Mouse (Mus musculus) monocyte, adult 59 days (primary cell): ENCODE measurements around the gene Gm10717. TPM values are rescaled to one million over a fixed set of nuclear protein-coding genes. Genes with fewer than 3 reads are reported as not detected.

Experiments
- total RNA-seq, 2 experiments: library from RNA; stranded (reverse); gene quantifications; one replicate each; pipeline ENCODE4 v1.2.4; 2023

Gene Gm10717
- 1 to 10 TPM in 1 of 2 experiments, not detected in 1; 1.0 TPM for total RNA-seq

DNA sequence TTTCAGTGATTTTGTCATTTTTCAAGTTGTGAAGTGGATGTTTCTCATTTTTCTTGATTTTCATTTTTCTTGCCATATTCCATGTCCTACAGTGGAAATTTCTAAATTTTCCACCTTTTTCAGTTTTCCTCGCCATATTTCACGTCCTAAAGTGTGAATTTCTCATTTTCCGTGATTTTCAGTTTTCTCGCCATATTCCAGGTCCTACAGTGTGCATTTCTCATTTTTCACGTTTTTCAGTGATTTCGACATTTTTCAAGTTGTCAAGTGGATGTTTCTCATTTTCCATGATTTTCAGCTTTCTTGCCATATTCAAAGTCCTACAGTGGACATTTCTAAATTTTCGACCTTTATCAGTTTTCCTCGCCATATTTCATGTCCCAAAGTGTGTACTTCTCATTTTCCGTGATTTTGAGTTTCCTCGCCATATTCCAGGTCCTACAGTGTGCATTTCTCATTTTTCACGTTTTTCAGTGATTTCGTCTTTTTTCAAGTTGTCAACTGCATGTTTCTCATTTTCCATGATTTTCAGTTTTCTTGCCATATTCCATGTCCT, at the start of gene Gm10717:
TSS of gene Gm10717 (plus strand) at position 506 of the 556 bp plus-strand sequence.

DNA sequence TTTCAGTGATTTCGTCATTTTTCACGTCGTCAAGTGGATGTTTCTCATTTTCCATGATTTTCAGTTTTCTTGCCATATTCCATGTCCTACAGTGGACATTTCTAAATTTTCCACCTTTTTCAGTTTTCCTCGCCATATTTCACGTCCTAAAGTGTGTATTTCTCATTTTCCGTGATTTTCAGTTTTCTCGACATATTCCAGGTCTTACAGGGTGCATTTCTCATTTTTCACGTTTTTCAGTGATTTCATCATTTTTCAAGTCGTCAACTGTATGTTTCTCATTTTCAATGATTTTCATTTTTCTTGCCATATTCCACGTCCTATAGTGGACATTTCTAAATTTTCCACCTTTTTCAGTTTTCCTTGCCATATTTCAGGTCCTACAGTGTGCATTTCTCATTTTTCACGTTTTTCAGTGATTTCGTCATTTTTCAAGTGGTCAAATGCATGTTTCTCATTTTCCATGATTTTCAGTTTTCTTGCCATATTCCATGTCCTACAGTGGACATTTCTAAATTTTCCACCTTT, 24.7 kb upstream of the Gm10717 start, which contains the start of gene Gm10722:
TSS of gene Gm10722 (plus strand) at position 478 of the 528 bp plus-strand sequence.

GRCm38 (mm10) chr9:3002794-3003396, 22.3 kb upstream of the Gm10717 start, which contains the start of gene Gm11168:
Gm11168 (plus strand) TSS chr9:3003346.

GRCm38 (mm10) chr9:3012733-3013279, 12.4 kb upstream of the Gm10717 start, which contains the start of gene Gm10721:
Gm10721 (plus strand) TSS chr9:3013140.

GRCm38 (mm10) chr9:3015354-3015753, 9.9 kb upstream of the Gm10717 start, which contains the start of gene Gm10720:
Gm10720 (plus strand) TSS chr9:3015654.

GRCm38 (mm10) chr9:3017108-3017507, 8.1 kb upstream of the Gm10717 start, which contains the start of gene Gm10719:
Gm10719 (plus strand) TSS chr9:3017408.

GRCm38 (mm10) chr9:3023312-3023984, 1.8 kb upstream of the Gm10717 start, which contains the start of gene Gm10718:
Gm10718 (plus strand) TSS chr9:3023547.

DNA sequence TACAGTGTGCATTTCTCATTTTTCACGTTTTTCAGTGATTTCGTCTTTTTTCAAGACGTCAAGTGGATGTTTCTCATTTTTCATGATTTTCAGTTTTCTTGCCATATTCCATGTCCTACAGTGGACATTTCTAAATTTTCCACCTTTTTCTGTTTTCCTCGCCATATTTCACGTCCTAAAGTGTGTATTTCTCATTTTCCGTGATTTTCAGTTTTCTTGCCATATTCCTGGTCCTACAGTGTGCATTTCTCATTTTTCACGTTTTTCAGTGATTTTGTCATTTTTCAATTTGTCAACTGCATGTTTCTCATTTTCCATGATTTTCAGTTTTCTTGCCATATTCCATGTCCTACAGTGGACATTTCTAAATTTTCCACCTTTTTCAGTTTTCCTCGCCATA, 9.1 kb downstream of the Gm10717 start, which contains the start of gene Gm17535:
TSS of gene Gm17535 (plus strand) at position 301 of the 400 bp plus-strand sequence.

GRCm38 (mm10) chr9:3036577-3036976, 11.4 kb downstream of the Gm10717 start, which contains the start of gene Gm10715:
Gm10715 (plus strand) TSS chr9:3036877.

Other genes with a start within 250 kb of the Gm10717 start
- gene Gm10722, start 24.5 kb upstream of the Gm10717 start, total RNA-seq, result not detected
- 1 to 10 TPM; 1.1 to 2.0 TPM for gene Gm11168, start 22.1 kb upstream of the Gm10717 start, total RNA-seq
- 1 to 10 TPM; 1.1 to 1.7 TPM for gene Gm10721, start 12.3 kb upstream of the Gm10717 start, total RNA-seq
- 1 to 10 TPM in 1 of 2 experiments, not detected in 1; 1.0 TPM for gene Gm10720, start 9.8 kb upstream of the Gm10717 start, total RNA-seq
- gene Gm10719, start 8.0 kb upstream of the Gm10717 start, total RNA-seq, result 1 to 10 TPM; 1.2 to 1.8 TPM
- gene Gm10718, start 1.9 kb upstream of the Gm10717 start, total RNA-seq, result 1 to 10 TPM; 5.5 to 7.6 TPM
- not detected for gene Gm17535, start 9.2 kb downstream of the Gm10717 start, total RNA-seq
- gene Gm10715, start 11.5 kb downstream of the Gm10717 start, total RNA-seq, result not detected